Mouse (Mus musculus) G1E (cell line): ENCODE data around the gene Tor1a. TPM values are rescaled to one million over a fixed set of nuclear protein-coding genes. Genes with fewer than 3 reads are reported as not detected.

Experiments used
- ATAC-seq: 2 replicates; pipeline ENCODE4 v1.8.0; 2016; ENCODE audit warnings: mild to moderate bottlenecking; ENCODE audit not compliant: insufficient number of reproducible peaks, poor library complexity, low FRiP score, severe bottlenecking; ENCODE audit errors: extremely low read depth
- DNase-seq: peaks from one replicate; pipeline ENCODE4 v3.0.0; 2012; ENCODE audit warnings: low spot score
- H3K27me3 ChIP-seq: 2 replicates; pipeline ENCODE4 v1.6.1; 2012; ENCODE audit warnings: mild to moderate bottlenecking, low read length, inconsistent platforms; ENCODE audit not compliant: insufficient read depth
- H3K36me3 ChIP-seq: replicated peaks from 2 replicates; pipeline ENCODE3; 2012; ENCODE audit warnings: mild to moderate bottlenecking, inconsistent platforms
- H3K4me1 ChIP-seq: 2 replicates; pipeline ENCODE4 v1.6.1; 2012; ENCODE audit warnings: low read depth, low read length, inconsistent platforms, mixed read lengths; ENCODE audit not compliant: insufficient read depth
- H3K4me3 ChIP-seq: 2 replicates; pipeline ENCODE4 v1.5.1; 2012; ENCODE audit warnings: low read depth, mild to moderate bottlenecking, inconsistent platforms, low read length, moderate library complexity, mixed read lengths
- H3K9me3 ChIP-seq: replicated peaks from 2 replicates; pipeline ENCODE4 v1.6.1; 2012; ENCODE audit warnings: inconsistent platforms
- CTCF ChIP-seq: IDR thresholded peaks from 2 replicates; pipeline ENCODE4 v1.5.1; 2012; ENCODE audit warnings: low read depth, low read length, inconsistent platforms, mixed read lengths
- GATA1 ChIP-seq: IDR thresholded peaks from 2 replicates; pipeline ENCODE4 v1.6.1; 2012; ENCODE audit warnings: borderline replicate concordance, low read length, inconsistent platforms, mixed read lengths
- GATA2 ChIP-seq: IDR thresholded peaks from 2 replicates; pipeline ENCODE4 v1.6.1; 2012; ENCODE audit warnings: low read depth, low read length, inconsistent platforms, borderline replicate concordance
- POLR2AphosphoS5 ChIP-seq: IDR thresholded peaks from 2 replicates; pipeline ENCODE4 v1.6.1; 2012; ENCODE audit warnings: low read depth, low read length, inconsistent platforms; ENCODE audit not compliant: insufficient replicate concordance
- TAL1 ChIP-seq: conservative IDR thresholded peaks from 2 replicates; pipeline ENCODE4 v1.6.1; 2012; ENCODE audit warnings: low read depth, low read length, inconsistent platforms, mixed read lengths
- polyA plus RNA-seq: library from polyadenylated mRNA; stranded (reverse); fragments of >175 nt; gene quantifications from 2 replicates; pipeline ENCODE4 v1.2.3, GENCODE M21; 2012
- total RNA-seq, 2 experiments: library from RNA; stranded (forward) in 1 of 2; stranded (reverse) in 1 of 2; fragments of 200-1000 nt in 1 of 2; fragments of >200 nt in 1 of 2; fragmentation: Nextera tagmentation in 1 of 2; gene quantifications; 2 replicates each; pipeline ENCODE4 v1.2.3; 2014 to 2017

The Tor1a gene
- total RNA-seq (2014; fragmentation: Nextera tagmentation), result 31.2 and 33.0 TPM in 2 replicates
- total RNA-seq (2017), result 45.2 and 47.0 TPM in 2 replicates
- 94.3 and 129 TPM in 2 replicates for polyA plus RNA-seq

DNA sequence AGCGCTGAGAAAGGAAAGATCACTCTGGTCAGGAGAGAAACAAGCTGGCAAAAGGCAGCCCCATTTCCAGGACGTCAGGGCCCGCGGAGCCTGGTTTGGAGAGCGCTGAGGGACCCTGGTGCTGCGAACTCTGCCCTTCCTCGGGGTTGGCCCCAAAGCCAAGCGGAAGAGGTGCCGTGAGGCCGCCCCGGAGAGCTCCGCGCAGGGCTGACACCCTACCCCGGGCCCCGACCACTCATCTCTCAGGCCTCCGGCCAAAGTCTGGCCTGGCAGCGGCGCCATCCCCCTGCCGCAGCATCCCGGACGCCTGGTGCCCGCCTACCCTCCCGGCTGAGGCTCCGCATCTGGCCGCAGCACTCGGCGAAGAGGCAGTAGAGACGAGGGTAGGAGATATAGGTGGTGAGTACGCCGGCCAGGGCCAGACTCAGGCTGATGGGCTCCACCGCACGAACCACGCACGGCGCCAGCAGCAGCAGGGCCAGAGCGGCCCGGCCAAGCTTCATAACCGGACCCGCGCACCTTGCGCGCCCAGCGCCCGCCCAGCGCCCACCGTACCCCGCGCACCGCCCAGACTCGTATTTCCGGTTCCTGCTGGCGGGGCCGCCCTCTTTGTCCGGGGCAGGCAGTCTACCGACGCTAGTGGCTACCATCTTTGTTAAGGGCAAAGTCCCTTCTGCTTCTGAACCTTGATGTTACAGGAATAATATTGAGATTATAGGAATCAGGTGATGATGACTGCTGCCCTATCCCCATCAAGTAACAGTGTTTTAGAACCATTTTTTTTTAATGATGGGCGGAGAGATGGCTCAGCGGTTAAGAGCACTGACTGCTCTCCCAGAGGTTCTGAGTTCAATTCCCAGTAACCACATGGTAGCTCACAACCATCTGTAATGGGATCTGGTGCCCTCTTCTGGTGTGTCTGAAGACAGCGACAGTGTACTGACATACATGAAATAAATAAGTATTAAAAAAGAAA is at the start of gene Tor1a:
Gene Tor1a (minus strand): TSS at position 582 of the 976 bp plus-strand sequence.
- no peaks in the 10 kb centered on the region for H3K9me3 ChIP-seq
- TF ChIP-seq POLR2AphosphoS5, result no peak
- no peak for TF ChIP-seq GATA2
- TF ChIP-seq CTCF, result no peak
- no peak for TF ChIP-seq TAL1
- TF ChIP-seq GATA1, result no peak
- H3K36me3 ChIP-seq, result peaks cover 62% of the 10 kb centered on the region
- peak; percentile 80 for DNase-seq
- peaks cover 39% of the 10 kb centered on the region for H3K4me1 ChIP-seq
- H3K4me3 ChIP-seq, result peak within 1 kb of the TSS; percentile 99
- no peaks in the 10 kb centered on the region for H3K27me3 ChIP-seq
- peak; percentile 73 for ATAC-seq

DNA sequence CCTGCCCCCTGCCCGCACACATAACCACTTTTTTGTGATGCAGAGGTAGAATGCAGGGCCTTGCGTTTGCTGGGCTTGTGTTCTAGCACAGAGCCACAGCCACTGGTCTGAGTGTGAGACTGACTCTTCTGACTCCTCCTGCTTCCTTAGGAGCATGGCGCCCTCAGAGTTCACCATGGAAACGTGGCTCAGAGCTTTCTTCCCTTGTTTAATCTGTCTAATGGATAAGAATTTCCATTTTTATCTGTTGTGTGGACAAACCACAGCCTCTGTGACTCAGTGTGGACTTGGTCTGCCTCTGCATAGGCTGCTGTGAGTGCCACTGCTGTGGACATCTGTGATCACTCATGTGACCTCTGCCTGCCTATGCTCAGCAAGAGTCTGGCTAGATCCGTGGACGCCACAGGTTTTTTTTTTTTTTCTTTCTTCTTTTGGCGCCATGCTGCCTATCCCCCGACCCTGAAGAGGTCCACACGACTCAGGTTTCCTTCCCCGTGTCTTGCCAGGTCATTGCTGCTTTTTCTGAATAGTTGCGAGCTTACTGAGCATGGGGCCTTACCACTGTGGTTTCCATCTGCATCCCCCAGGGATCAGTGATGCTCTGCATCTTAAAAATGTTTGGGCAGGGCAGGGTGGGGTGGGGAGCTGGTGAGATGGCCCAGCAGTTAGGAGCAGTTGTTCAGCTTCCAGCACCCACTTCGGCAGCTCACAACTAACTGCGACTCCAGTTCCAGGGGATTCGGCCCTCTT is 45.8 kb upstream of the Tor1a start:
- H3K36me3 ChIP-seq, result peaks cover 94% of the 10 kb centered on the region
- no peak overlapping the region for H3K4me3 ChIP-seq
- H3K9me3 ChIP-seq, result no peaks in the 10 kb centered on the region
- no peaks in the 10 kb centered on the region for H3K27me3 ChIP-seq
- TF ChIP-seq CTCF, result no peak
- TF ChIP-seq GATA1, result no peak
- TF ChIP-seq GATA2, result no peak
- TF ChIP-seq POLR2AphosphoS5, result no peak
- TF ChIP-seq TAL1, result no peak
- peaks cover 30% of the 10 kb centered on the region for H3K4me1 ChIP-seq
- DNase-seq (no peak), ATAC-seq (no peak)

DNA sequence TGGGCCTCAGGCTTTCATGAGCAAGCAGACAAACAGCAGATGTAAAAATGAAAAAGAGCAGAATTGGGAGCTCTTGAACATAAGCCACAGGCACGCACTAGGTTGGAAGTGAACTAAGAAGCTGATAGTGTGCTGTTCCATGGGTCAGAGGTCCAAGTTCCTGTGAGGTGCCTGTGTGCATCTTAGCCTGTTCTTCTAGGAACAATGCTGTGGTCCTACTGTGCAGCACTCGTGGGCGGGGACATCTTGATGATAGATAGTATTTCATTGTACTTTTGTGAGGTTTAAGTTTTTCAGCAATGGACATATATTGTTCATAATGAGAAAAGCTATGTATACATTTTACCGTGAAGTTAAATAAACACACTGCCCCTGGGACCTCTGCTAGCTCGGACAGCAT is 39.5 kb upstream of the Tor1a start:
- DNase-seq (no peak), ATAC-seq (no peak)
- H3K9me3 ChIP-seq, result no peaks in the 10 kb centered on the region
- H3K4me3 ChIP-seq, result peak overlapping the region; percentile 67; the same call in 1 of the 2 replicates
- peaks cover 77% of the 10 kb centered on the region for H3K36me3 ChIP-seq
- H3K27me3 ChIP-seq, result no peaks in the 10 kb centered on the region
- H3K4me1 ChIP-seq, result peaks cover 85% of the 10 kb centered on the region
- no peak for TF ChIP-seq CTCF
- TF ChIP-seq POLR2AphosphoS5, result no peak
- TF ChIP-seq TAL1, result no peak
- no peak for TF ChIP-seq GATA1
- TF ChIP-seq GATA2, result no peak

DNA sequence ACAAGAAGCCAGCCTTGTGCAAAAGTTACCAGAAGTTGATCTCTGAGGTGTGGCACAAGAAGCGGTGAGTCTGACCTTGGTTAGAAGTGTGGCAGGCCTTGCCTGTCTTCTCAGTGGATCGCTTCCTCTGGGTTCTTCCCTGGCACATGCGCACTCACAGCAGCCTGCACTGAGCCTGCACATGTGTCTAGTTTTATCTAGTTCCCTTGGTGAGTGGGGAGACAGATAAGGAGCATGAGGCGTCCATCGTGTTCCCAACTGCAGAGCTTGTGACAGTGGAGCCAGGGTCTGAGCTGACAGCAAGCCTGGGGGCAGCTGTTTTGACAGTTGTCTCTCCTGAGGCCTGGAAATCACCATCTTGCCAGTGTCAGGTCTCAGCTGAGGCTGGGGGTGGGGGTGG is 38.7 kb upstream of the Tor1a start:
- Histone ChIP-seq H3K36me3 (peaks cover 77% of the 10 kb centered on the region), H3K4me1 (peaks cover 81% of the 10 kb centered on the region), H3K9me3 (no peaks in the 10 kb centered on the region), H3K4me3 (peak overlapping the region; percentile 67), H3K27me3 (no peaks in the 10 kb centered on the region)
- ATAC-seq, result peak; percentile 92
- peak; percentile 83 for DNase-seq
- TF ChIP-seq GATA2 (peak; percentile 58; the same call in 1 of the 2 replicates), CTCF (no peak), GATA1 (no peak), POLR2AphosphoS5 (no peak), TAL1 (peak; percentile 81)

DNA sequence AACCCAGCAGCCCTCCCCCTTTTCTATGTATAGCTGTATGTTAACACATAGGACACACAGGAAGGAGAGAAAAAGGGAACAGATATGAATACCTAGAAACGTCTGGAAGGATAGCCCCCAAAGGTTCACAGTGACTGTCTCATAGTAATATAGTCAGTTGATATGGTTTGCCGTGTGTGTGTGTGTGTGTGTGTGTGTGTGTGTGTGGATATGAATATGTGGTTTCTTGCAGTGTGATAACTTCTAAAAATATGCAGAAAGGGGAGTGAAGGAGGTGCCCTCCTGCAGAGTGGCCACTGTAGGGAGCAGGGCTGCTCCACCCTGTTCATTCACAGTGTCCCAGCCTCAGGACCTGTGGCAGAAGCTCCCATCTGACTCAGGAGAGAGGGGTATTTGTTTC is 37.7 kb upstream of the Tor1a start:
- H3K9me3 ChIP-seq, result no peaks in the 10 kb centered on the region
- H3K27me3 ChIP-seq, result no peaks in the 10 kb centered on the region
- H3K36me3 ChIP-seq, result peaks cover 68% of the 10 kb centered on the region
- TF ChIP-seq CTCF, result no peak
- no peak for TF ChIP-seq GATA1
- TF ChIP-seq GATA2, result no peak
- no peak for TF ChIP-seq TAL1
- TF ChIP-seq POLR2AphosphoS5, result no peak
- H3K4me3 ChIP-seq, result peak overlapping the region; percentile 67
- DNase-seq, result no peak
- H3K4me1 ChIP-seq, result peaks cover 74% of the 10 kb centered on the region
- ATAC-seq, result no peak

DNA sequence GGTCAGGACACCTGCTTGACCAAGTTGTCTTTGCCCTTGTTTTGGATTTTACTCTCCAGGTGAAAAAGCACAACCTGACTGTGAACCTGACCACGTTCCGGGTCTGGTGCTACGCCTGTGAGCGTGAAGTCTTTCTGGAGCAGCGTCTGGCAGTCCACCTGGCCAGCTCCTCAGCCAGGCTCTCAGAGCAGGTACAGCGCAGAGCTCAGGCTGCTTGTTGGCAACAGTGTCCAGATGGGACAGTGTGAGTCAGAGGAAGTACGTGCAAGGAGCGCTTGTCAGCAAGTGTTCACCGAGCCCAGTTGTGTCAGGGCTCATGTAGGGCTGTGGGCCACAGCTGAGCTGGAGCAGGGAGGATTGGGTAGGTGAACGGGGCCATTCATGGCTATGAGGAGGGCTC is 35.1 kb upstream of the Tor1a start:
- TF ChIP-seq CTCF (no peak), TAL1 (no peak), GATA2 (no peak), POLR2AphosphoS5 (no peak), GATA1 (no peak)
- Histone ChIP-seq H3K4me1 (peaks cover 56% of the 10 kb centered on the region), H3K27me3 (no peaks in the 10 kb centered on the region), H3K4me3 (no peak overlapping the region), H3K9me3 (no peaks in the 10 kb centered on the region), H3K36me3 (peaks cover 66% of the 10 kb centered on the region)
- DNase-seq, result no peak
- no peak for ATAC-seq
